Mouse (Mus musculus): ENCODE measurements around the gene Usp5.

DNA sequence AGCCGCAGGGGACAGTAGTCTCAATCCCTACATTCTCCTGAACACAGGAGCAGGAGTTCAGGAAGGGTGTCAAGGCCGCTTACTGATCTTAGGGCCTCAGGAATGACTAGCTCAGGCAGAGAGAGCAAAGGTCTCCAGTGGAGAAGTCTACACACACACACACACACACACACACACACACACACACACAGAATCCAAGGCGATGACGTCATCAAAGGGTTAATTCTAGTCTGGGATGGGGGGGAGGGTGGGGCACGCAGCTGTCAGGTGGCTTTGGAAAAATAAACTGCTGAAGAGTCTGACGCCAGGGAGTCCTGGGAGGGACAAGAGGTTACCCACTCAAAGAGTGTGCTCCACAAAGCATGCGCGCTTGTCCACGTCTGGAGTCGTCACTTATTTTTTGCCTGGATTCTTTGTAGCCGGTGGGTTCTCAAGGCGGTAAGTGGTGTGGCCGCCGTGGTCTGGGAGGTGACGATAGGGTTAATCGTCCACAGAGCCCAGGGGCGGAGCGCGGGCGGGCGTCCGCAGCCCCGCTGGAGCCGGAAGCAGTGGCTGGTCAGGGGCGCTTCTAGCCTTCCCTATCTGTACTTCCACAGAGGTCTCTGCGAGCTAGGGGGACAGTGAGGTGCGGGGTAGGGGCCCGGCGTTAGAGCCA is 20.8 kb downstream of the Usp5 start, which contains the start of gene Spsb2:
- TF ChIP-seq CTCF (IDR thresholded peaks at IDR 0.05) = no peak
- no peak; the same call in 1 of the 2 replicates for TF ChIP-seq EP300 (IDR thresholded peaks at IDR 0.05)

All from lung, postnatal 0 days (tissue).